Mouse (Mus musculus): ENCODE data around the gene Dvl3.

Dvl3 gene

DNA sequence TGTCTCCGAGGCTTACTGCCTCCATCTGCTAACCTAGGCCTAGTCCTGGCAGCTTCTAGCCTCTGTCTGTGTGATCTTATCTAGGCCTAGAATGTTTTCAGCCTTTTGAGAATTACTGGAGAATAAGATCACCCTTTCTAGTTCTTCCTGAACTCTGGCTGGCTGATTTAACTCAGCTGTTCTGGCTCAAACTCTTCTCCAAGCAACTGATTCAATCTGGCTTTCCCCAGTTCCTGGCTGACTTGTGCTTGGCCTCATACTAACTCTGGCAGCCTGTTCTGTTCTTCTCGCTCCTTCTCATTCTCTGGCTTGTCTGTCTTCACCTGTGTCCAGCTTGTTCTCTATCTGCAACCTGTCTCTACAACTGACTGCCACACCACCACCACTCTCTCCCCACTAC, 25.5 kb upstream of the Dvl3 start:
- in situ Hi-C loops (cut with MboI; ENCODE audit: low pct_unique_long_range_greater_than_20kb in 1 of 2, low sequenced_read_pairs in 2 of 2, unreplicated experiment in 1 of 2), result no loop called here

DNA sequence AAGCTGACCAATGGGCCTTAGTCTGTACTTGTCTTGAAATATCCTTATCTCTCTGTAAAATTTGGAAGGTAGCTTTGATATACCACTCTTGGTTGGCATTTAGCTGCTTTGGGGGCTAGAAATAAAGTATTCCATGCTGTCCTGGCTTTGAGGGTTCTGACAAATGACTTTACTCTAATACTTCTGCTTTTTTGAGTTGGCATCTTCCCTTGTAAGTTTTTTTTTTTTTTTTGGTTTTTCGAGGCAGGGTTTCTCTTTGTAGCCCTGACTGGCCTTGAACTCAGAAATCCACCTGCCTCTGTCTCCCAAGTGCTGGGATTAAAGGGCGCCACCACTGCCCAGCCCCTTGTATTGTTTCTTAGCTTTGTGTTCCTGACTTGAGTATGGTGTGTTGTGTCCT, 23.3 kb upstream of the Dvl3 start:
- in situ Hi-C loops (cut with MboI; ENCODE audit: low pct_unique_long_range_greater_than_20kb in 1 of 2, low sequenced_read_pairs in 2 of 2, unreplicated experiment in 1 of 2), result no loop called here

DNA sequence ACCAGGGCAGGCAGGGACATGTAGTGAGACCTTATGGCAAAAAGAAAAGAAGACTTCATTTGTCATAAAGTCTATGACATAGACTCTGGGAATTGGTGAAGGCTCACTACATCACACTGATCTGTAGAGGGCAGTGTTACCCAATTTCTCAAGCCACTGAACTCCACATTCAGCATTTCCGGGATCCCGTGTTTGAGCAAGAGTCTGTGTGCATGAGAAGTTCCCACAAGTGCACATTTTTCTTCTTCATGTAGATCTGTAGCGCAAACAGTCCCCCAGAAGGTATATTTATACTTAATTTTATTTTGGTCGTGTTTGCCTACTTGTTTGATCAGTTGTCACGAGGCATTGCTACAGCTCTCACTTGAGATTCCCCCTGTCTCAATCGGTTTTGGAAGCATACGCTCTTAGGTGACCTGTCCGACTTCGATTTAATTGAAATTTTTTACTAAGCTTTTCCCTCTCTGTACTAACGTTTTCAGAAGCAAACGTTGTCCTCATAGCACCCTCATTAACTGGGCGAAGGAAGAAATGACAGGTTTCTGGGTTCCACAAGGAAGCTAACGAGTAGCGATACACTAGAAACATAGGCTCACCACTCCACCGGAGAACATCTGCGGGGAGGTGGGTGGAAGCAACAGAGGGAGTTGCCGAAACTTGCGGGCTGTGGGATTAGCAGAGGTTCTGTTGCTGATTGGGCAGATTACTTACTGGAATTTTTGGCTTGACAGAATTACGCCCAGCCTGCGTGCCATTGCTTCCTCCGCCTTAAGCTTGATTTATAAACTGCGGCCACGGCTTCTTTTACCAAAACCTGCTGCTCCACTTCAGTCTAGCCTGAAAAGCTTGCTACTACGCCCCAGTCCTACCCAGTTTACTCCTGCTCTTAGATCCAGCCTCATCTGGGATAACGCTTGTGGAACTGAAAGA, 19.8 kb upstream of the Dvl3 start:
- in situ Hi-C loops (cut with MboI; ENCODE audit: low pct_unique_long_range_greater_than_20kb in 1 of 2, low sequenced_read_pairs in 2 of 2, unreplicated experiment in 1 of 2), result no loop called here

DNA sequence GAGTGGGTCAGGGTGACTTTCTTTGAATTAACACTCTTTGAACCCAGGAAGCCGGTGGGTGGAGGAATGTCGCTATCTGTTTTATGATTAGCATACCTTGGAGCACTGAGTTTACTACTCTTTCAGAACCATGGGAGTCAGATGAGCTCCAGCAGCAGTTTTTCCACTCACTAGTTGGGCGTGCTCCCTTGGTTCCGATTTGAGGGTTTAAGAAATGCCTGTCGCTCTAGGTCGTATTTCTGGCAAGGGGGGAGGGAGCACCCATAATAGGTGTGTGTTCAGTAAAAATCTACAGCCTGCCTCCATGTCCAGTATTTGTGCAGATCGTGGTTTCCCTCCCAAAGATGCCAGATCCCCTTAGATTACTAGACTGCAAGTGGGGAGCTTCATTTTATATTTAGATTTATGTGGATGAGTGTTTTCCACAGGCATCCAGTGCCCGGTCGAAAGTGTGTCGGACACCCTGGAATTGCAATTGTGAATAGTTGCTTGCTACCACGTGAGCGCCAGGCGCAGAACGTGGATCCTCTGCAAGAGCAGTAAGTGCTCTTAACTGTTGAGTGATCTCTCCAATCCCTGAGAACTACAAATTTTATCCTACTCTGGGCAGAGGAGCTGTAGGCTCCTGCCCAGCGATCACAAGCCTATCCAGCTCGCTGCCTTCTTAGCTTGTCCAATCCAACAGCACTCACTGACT, 18.7 kb upstream of the Dvl3 start:
- in situ Hi-C loops (cut with MboI; ENCODE audit: low pct_unique_long_range_greater_than_20kb in 1 of 2, low sequenced_read_pairs in 2 of 2, unreplicated experiment in 1 of 2), result no loop called here

DNA sequence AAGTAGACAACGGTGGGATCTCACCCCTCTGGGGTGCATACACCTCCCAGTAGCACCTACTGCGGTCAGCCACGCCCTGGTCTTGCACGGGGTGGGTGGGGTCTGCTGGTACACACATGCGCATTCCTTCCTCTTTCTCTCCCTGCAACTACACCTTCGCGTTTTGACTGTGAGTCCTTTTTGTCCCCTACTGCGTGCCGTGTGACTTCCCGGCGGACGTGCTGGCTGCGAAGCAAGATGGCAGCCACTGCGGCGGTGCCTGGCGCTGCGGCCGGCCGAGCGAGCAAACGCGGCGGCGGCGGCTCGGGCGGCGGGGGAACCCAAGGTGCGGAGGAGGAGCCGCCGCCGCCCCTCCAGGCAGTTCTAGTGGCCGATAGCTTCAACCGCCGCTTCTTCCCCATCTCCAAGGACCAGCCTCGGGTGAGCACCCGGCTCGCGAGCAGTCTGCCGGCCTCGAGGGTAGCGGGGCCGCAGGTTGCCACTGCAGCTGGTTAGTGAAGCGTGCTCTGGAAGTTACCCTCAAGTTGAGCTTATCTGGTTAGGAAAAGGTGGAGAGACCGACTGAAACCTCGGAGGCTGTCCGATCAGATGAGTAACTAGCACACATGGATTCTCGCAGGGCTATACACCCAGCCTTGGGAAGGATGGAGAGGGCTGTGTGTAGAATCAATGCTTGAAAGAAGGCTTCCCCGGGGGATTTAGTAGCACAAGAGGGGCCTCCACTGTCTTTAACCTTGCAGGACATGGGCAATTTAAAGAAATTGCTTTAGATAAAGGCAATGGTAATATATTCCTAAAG, 17.9 kb upstream of the Dvl3 start, which contains the start of gene Eif2b5:
Gene Eif2b5 (plus strand): TSS at position 141 of the 799 bp plus-strand sequence.
- in situ Hi-C loops (cut with MboI; ENCODE audit: low pct_unique_long_range_greater_than_20kb in 1 of 2, low sequenced_read_pairs in 2 of 2, unreplicated experiment in 1 of 2), result no loop called here

DNA sequence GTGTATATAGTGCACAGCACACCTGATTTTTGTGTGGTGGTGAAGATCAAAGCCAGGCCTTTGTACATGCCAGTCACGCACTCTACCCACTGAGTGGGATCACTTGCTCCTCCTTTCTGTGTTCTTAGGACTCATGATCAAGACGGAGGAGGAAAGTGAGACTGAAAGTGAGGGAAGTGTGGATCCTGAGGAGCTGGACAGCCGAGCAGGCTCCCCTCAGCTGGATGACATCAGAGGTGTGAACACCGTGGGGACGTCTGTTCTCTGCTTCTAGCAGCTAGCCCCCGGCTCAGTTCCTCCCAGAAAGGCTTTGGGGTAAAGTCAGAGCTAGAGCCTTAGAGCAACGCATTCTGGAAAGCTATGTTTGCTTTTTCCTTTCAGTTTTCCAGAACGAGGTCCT, 10.8 kb upstream of the Dvl3 start:
- in situ Hi-C loops (cut with MboI; ENCODE audit: low pct_unique_long_range_greater_than_20kb in 1 of 2, low sequenced_read_pairs in 2 of 2, unreplicated experiment in 1 of 2), result loop anchor here (5.0 to 10.0 kb wide), 2 partner anchors 139 to 176 kb away; no protein-coding TSS in a partner anchor

DNA sequence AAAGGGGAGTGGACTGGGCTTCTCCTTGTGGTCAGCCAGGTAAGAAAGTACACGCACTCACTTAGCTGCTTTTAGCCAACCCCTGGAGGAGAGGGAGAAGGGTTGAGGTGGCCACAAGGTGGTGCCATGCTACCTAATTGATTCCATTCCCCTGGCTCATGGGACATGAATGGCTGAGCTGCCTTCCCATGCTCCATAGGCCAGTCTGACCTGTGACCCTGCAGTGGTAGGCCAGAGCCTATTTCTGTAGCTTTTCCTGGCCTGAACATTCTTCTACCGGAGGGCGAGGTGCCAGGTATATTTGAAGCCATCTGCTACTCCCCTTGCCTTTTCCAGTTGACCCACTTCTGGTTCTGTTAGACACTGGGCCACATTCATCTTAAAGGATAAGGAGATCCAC, 7.4 kb upstream of the Dvl3 start:
- in situ Hi-C loops (cut with MboI; ENCODE audit: low pct_unique_long_range_greater_than_20kb in 1 of 2, low sequenced_read_pairs in 2 of 2, unreplicated experiment in 1 of 2), result loop anchor here (5.0 to 10.0 kb wide), 2 partner anchors 135 to 173 kb away; no protein-coding TSS in a partner anchor

DNA sequence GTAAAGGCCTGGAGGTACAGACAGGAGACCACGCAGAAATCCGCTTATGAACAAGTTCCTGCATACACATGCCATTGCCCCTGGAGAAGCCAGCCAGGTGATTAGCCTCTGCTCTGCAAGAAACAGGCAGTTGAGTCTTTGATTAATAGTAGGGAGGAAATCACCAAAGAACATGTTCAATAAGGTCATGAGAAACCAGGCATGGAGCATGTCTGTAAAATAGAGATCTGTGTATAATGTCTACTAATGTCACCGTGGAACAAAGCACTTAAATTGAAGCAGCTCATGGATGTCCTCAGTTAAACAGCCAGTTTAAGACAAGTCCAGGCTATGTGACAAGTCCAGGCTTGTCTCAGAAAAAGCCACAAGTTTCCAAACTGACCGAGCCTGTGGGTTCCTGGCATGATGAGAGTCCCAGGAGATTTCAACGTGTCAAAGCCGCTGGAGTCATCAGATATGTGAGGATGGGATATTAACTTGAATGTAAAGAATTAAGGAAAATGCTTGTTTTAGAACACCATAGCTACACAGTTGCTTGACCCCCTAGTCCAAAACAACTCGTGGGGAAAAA, 5.4 kb upstream of the Dvl3 start:
- in situ Hi-C loops (cut with MboI; ENCODE audit: low pct_unique_long_range_greater_than_20kb in 1 of 2, low sequenced_read_pairs in 2 of 2, unreplicated experiment in 1 of 2), result no loop called here

DNA sequence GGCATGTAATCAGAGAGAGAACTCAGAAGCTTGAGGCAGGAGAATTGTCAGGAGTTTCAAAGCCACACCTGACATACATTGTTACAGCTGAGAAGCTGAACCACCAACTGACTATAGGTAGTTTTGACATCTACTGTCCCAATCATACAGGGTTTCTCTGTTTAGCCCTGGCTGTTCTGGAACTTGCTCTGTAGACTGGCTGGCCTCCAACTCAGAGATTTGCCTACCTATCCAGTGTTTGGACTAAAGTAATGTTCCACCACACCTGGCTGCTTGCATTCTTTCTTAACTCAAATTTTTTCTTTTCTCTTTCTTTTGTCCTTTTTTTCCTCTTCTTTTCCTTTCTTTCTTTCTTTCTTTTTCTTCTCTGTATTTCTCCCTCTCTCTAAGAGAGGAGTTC, 750 bp upstream of the Dvl3 start:
- in situ Hi-C loops (cut with MboI; ENCODE audit: low pct_unique_long_range_greater_than_20kb in 1 of 2, low sequenced_read_pairs in 2 of 2, unreplicated experiment in 1 of 2), result no loop called here

DNA sequence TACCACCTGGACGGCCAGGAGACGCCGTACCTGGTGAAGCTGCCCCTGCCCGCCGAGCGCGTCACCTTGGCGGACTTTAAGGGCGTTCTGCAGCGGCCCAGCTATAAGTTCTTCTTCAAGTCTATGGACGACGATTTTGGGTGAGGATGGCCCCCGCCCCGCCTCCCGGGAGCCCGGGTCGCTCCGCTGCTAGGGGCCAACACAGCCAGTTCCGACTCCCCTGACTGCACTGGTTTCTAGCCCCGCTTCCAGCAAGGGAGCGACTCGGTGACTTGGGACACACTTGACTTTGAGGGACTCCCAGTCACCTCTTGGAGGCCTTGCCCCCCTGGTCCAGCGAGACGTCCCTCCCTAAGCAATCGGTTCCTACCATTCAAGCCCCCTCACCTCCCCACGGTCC, 434 bp downstream of the Dvl3 start:
- in situ Hi-C loops (cut with MboI; ENCODE audit: low pct_unique_long_range_greater_than_20kb in 1 of 2, low sequenced_read_pairs in 2 of 2, unreplicated experiment in 1 of 2), result no loop called here

DNA sequence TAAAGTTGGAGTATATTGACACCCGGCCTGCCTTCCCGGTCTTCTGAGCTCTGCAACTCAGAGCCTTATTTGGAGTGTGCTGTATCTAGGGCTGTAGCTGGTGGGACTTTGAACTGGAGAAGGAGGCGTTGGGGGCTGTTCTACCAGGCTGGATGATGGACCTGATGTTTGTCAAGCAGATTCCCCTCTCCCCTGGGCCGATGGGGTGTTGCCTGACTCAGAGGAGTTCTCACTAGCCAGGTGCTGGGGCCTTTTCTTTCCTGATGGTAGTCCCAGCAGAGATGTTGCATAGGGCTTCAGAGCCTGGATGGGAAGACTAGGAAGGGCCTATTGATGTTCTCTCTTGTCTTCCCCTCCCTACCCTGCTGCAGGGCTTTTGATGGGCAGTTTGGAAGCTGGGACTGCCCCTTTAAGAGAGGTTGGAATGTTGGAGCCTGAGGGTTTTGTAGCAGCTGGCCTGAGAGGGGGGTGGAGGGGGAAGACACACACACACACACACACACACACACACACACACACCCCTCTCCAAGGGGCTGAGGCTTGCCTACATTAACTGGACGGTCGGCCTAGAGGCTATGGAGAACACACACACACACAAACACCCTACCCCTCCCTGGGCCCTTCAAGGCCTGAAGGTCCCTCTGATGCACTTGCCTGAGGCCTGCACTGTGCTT, 1.1 kb downstream of the Dvl3 start:
- in situ Hi-C loops (cut with MboI; ENCODE audit: low pct_unique_long_range_greater_than_20kb in 1 of 2, low sequenced_read_pairs in 2 of 2, unreplicated experiment in 1 of 2), result no loop called here

DNA sequence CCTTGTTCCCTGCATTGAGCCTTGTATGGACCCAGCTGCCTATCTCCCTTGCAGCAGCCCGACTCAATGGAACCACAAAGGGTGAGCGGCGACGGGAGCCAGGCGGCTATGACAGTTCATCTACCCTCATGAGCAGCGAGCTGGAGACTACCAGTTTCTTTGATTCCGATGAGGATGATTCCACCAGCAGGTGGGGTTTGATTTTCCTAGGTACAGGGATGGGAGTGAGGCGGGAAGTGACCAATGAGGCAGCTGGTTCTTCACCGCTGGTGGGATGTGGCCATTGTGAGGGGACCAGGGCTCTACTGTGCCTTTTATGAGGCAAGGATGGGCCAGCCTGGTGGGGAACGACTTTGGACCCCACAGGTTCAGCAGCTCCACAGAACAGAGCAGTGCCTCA, 7.1 kb downstream of the Dvl3 start:
- in situ Hi-C loops (cut with MboI; ENCODE audit: low pct_unique_long_range_greater_than_20kb in 1 of 2, low sequenced_read_pairs in 2 of 2, unreplicated experiment in 1 of 2), result no loop called here

DNA sequence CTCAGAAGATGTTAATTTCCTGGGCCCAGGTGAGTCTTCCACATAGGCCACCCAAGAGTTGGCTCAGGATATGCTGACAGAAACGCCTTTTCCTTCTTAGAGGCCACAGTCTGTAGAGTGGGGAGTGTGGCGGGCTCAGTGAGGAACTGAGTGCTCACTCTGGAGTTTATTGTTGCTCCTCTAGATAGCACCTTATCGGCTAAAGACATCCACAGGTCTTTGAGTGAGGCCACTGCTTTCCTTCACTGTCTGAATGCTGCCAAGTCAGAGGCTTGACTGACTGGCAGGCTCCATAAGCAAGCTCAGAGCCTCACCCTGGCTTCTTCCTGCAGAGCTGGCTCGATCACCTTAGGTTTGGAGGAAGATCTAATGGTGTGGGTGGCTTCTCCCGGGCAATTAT, 12.0 kb downstream of the Dvl3 start:
- in situ Hi-C loops (cut with MboI; ENCODE audit: low pct_unique_long_range_greater_than_20kb in 1 of 2, low sequenced_read_pairs in 2 of 2, unreplicated experiment in 1 of 2), result no loop called here

DNA sequence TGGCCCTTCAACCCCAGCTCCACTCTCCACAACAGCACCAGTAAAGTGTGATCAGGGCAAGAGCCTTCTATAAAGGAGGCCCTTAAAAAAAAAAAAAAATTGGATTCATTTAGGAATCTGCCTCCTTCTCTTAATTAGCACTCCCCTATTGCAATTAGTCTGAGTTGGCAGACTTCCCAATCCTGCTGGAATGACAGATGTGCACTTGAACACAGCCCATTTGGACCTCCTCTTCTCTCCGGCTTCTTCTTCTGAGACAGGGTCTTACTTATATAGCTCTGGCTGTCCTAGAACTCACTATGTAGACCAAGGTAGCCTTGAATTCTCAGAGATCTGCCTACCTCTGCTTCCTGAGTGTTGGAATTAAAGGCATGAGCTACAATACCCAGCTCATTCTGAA, 12.6 kb downstream of the Dvl3 start:
- in situ Hi-C loops (cut with MboI; ENCODE audit: low pct_unique_long_range_greater_than_20kb in 1 of 2, low sequenced_read_pairs in 2 of 2, unreplicated experiment in 1 of 2), result no loop called here

DNA sequence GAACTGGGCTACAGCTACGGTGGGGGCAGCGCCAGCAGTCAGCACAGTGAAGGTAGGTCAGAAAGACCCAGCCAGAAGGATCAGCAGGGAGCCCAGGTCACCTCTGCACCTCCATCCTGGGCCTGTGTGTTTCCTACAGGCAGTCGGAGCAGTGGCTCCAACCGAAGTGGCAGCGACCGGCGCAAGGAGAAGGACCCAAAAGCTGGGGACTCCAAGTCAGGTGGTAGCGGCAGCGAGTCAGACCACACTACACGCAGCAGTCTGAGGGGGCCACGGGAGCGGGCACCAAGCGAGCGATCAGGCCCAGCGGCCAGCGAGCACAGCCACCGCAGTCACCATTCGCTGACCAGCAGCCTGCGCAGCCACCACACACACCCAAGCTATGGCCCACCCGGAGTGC, 14.2 kb downstream of the Dvl3 start:
- in situ Hi-C loops (cut with MboI; ENCODE audit: low pct_unique_long_range_greater_than_20kb in 1 of 2, low sequenced_read_pairs in 2 of 2, unreplicated experiment in 1 of 2), result no loop called here

DNA sequence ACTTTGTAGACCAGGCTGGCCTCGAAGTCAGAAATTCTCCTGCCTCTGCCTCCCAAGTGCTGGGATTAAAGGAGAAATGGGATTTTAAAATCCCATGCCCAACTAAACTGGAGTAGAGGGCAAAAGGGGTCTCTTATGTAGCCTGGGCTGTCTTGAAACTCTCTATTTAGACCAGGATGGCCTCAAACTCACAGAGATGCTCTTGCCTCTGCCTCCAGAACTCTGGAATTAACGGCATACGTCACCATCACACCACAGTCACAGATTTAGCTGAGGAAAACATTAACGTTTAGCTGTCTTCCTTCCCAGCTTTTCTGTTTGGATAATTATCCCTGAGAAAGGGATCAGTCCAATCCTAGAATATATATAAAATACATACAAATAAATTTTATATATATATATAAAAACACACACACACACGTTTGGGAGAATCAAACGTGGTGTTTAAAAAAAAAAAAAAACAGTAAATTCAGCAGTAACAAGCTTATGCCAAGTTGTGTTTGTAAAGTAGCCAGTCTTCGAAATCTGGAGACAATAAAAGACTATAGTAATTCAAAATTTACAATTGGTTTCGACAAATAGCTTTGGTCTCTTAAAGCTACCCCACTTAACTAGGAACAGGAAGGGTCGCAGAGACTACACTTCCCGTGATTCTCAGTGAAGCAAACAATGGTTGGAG, 18.0 kb downstream of the Dvl3 start:
- in situ Hi-C loops (cut with MboI; ENCODE audit: low pct_unique_long_range_greater_than_20kb in 1 of 2, low sequenced_read_pairs in 2 of 2, unreplicated experiment in 1 of 2), result no loop called here

DNA sequence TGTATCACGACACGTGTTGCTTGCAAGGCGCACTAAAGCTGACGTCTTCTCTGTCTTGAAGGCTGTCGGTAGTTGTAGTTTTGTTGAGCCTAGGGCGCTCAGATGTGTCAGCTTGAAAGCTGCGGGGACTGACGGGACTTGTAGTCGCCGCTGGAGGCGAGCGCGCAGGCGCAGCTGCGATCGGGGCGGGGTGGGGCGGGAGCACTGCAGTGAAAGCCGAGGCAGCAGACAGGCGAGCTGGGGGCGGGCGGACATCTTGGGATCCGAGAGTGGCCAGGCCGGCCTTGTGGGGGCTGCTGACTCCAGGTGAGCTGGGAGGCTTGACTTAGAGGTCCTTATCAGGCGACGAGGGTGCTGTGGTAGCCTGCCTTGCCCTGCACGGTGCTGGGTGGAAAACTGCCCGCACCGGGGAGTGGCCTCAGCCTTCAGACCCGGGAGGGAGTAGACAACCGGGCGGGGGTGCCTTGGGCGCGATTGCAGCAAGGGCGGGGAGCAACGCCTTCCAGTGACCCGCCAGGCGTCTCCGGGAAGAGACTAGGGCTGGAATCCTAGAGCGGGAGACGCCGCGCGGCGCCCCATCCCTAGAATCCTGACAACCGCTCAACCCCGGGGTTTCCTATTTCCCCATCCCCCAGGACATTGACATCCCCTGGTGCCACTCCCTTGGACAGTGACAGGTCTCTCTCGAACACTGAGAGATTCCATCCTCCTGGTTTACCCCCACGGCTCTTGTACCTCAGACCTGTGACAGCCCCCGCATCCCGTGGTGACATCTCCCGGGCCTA, 18.7 kb downstream of the Dvl3 start, which contains the start of gene Ap2m1:
Gene Ap2m1 (plus strand): TSS at position 183 of the 785 bp plus-strand sequence.
- in situ Hi-C loops (cut with MboI; ENCODE audit: low pct_unique_long_range_greater_than_20kb in 1 of 2, low sequenced_read_pairs in 2 of 2, unreplicated experiment in 1 of 2), result no loop called here

Data from mouse embryonic stem cell (cell line).